Mouse (Mus musculus) heart, embryonic 13.5 days (tissue): ENCODE results near the gene Ubap1l. TPM values are rescaled to one million over a fixed set of nuclear protein-coding genes. Genes with fewer than 3 reads are reported as not detected.

Experiments used
- ATAC-seq: fragments of 200-750 bp; cut with Nextera tagmentation; 2 replicates; pipeline ENCODE4 v1.8.0; 2017; ENCODE audit warnings: moderate TSS enrichment; ENCODE audit not compliant: insufficient number of reproducible peaks, low FRiP score, low TSS enrichment; ENCODE audit errors: extremely low read depth
- H3K27ac ChIP-seq: fragments of 300-500 bp; sonication (generic); replicated peaks from 2 replicates; pipeline ENCODE4 v1.5.1; 2015; ENCODE audit warnings: moderate library complexity, mild to moderate bottlenecking, inconsistent platforms
- H3K27me3 ChIP-seq: fragments of 300-500 bp; sonication (generic); replicated peaks from 2 replicates; pipeline ENCODE4 v1.6.1; 2015; ENCODE audit warnings: mild to moderate bottlenecking, inconsistent platforms
- H3K36me3 ChIP-seq: fragments of 300-500 bp; sonication (generic); 2 replicates; pipeline ENCODE4 v1.6.1; 2015; ENCODE audit warnings: mild to moderate bottlenecking, inconsistent platforms
- H3K4me1 ChIP-seq: fragments of 300-500 bp; sonication (generic); 2 replicates; pipeline ENCODE4 v1.6.1; 2015; ENCODE audit warnings: inconsistent platforms
- H3K4me2 ChIP-seq: fragments of 300-500 bp; sonication (generic); 2 replicates; pipeline ENCODE4 v1.6.1; 2015; ENCODE audit warnings: inconsistent platforms, mild to moderate bottlenecking, moderate library complexity
- H3K4me3 ChIP-seq: fragments of 300-500 bp; sonication (generic); 2 replicates; pipeline ENCODE4 v1.5.1; 2015; ENCODE audit warnings: moderate library complexity, mild to moderate bottlenecking, inconsistent platforms
- H3K9ac ChIP-seq: fragments of 300-500 bp; sonication (generic); 2 replicates; pipeline ENCODE4 v1.6.1; 2015; ENCODE audit warnings: inconsistent platforms, mild to moderate bottlenecking, moderate library complexity
- H3K9me3 ChIP-seq: fragments of 300-500 bp; sonication (generic); 2 replicates; pipeline ENCODE4 v1.6.1; 2016; ENCODE audit warnings: inconsistent platforms
- WGBS: fragments of 180-500 bp; shearing (Covaris S2); methylation state at CpG from one replicate; pipeline ENCODE4 v1.1.7; 2015; ENCODE audit warnings: mixed read lengths; 5-methylcytosine and 5-hydroxymethylcytosine counted together
- polyA plus RNA-seq: library from polyadenylated mRNA; unstranded; fragments of >200 nt; fragmentation: Nextera tagmentation; extraction: Ambion mirVana; gene quantifications from 2 replicates; pipeline ENCODE4 v1.2.1, GENCODE M21; 2015

Ubap1l gene
- polyA plus RNA-seq, 1 experiment from 2014 or later, result not detected

DNA sequence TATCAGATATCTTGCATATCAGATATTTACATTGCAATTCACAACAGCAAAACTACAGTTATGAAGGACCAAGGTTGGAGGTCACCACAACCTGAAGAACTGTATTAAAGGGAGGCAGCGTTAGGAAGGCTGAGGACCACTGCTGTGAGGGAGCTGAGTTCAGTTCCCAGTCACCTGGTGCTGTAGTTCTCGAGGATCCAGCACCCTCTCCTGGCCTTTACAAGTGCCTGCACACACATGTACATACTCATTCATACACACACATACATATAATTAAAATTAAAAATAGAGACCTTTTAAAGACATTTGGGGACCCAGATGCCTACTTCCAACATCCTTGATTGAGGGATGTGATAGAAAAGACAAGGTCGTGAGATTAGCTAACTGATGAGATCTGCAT, 58.8 kb downstream of the Ubap1l start:
- WGBS, result 63% methylated on average over 3 of the region's 3 CpGs
- H3K36me3 ChIP-seq, result no peaks in the 10 kb centered on the region
- no peak for ATAC-seq
- no peak overlapping the region for H3K4me3 ChIP-seq
- no peaks in the 10 kb centered on the region for H3K4me1 ChIP-seq
- H3K9me3 ChIP-seq, result no peaks in the 10 kb centered on the region
- H3K27ac ChIP-seq, result no peak overlapping the region
- H3K27me3 ChIP-seq, result no peaks in the 10 kb centered on the region; the same call in 1 of the 2 replicates
- H3K9ac ChIP-seq, result no peak overlapping the region
- no peak overlapping the region for H3K4me2 ChIP-seq

- Histone ChIP-seq H3K27ac (no peak within 1 kb of the TSS), H3K27me3 (no peaks in the 10 kb centered on the region)
- WGBS, result 71% methylated on average over 11 of the region's 11 CpGs
Measured at GRCm38 (mm10) chr9:65422760-65423501, 62.1 kb downstream of the Ubap1l start, which contains the start of gene Slc51b. Slc51b (minus strand) TSS chr9:65422955.

DNA sequence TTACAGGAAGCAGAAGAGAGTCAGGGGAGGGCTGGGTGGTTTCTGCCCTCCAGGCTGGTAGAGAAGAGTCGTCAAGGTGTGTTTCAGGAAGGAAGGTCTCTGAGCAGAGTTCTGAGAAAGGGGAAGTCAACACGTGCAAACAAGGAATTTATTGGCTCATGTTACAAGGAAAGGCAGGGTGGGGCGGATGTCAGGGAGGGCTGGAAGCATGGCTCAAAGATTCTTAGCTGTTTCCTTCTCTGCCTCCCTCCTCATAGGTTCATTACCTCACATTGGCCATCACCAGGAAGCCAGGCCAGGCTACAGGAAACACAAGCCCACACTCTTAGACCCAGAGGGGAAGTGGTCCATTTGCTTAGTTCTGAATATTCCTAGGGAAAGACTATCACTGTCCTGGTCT, 63.6 kb downstream of the Ubap1l start:
- 27% methylated on average over 3 of the region's 3 CpGs for WGBS
- no peak for ATAC-seq
- no peak overlapping the region for H3K4me3 ChIP-seq
- no peak overlapping the region for H3K4me2 ChIP-seq
- no peak overlapping the region for H3K9ac ChIP-seq
- no peaks in the 10 kb centered on the region for H3K9me3 ChIP-seq
- no peak overlapping the region for H3K27ac ChIP-seq
- H3K4me1 ChIP-seq, result no peaks in the 10 kb centered on the region
- H3K36me3 ChIP-seq, result no peaks in the 10 kb centered on the region
- H3K27me3 ChIP-seq, result no peaks in the 10 kb centered on the region

More at GRCm38 (mm10) chr9:65422760-65423501, 62.1 kb downstream of the Ubap1l start, which contains the start of gene Slc51b:
- Histone ChIP-seq H3K9ac (no peak within 1 kb of the TSS), H3K36me3 (no peaks in the 10 kb centered on the region), H3K9me3 (no peaks in the 10 kb centered on the region), H3K4me1 (no peaks in the 10 kb centered on the region), H3K4me2 (no peak within 1 kb of the TSS), H3K4me3 (no peak within 1 kb of the TSS)
- ATAC-seq, result no peak

DNA sequence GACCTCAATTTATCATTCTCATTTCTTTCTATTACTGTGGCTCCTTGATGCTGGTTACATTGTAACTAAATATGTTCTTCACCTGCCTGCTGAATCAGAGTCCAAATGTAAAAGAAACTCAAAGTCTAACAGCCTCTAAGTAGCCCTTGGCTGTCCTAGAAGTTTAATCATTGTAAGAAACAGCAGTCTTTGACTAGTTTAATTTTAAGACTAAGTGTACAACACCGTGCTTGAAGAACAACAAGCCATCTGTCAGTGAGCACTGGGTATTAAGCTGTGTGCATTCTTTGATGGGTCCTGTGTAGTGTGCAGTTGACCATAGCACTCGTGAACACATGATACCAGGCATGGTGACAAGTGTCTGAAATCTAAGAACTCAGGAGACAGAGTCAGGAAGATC, 66.7 kb downstream of the Ubap1l start:
- WGBS, result 64% methylated on average over 2 of the region's 2 CpGs
- no peak for ATAC-seq
- no peak overlapping the region for H3K4me3 ChIP-seq

DNA sequence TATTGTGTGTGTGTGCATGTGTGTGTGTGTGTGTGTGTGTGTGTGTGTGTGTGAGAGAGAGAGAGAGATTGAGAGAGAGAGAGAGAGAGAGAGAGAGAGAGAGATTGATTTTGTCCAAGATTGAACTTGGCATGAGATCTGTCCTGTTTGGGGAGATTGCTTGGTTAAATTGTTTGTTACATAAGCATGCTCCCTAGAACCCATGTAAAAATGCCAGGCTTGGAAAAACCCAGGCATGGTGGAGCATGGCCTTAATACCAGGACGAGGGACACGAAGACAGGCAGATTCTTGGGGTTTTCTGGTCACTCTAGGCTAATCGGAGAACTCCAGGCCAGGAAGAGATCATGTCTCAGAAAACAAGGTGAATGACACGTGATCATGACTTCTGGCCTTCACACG, 67.2 kb downstream of the Ubap1l start:
- no peaks in the 10 kb centered on the region for H3K36me3 ChIP-seq
- no peak for ATAC-seq

More for the DNA sequence above, 66.7 kb downstream of the Ubap1l start:
- Histone ChIP-seq H3K27me3 (no peaks in the 10 kb centered on the region), H3K4me1 (no peaks in the 10 kb centered on the region), H3K27ac (no peak overlapping the region), H3K9me3 (no peaks in the 10 kb centered on the region), H3K4me2 (no peak overlapping the region), H3K9ac (no peak overlapping the region), H3K36me3 (no peaks in the 10 kb centered on the region)

More for the DNA sequence above, 67.2 kb downstream of the Ubap1l start:
- Histone ChIP-seq H3K4me3 (no peak overlapping the region), H3K27me3 (no peaks in the 10 kb centered on the region), H3K9me3 (no peaks in the 10 kb centered on the region), H3K27ac (no peak overlapping the region), H3K4me1 (no peaks in the 10 kb centered on the region), H3K9ac (no peak overlapping the region), H3K4me2 (no peak overlapping the region)
- 69% methylated on average over 5 of the region's 5 CpGs for WGBS

Other genes with a start within 250 kb of the Ubap1l start
- gene Igdcc3, start 219.9 kb upstream of the Ubap1l start, polyA plus RNA-seq, result 0.88 and 0.98 TPM in 2 replicates
- 4.5 and 5.1 TPM in 2 replicates for gene Parp16, start 165.7 kb upstream of the Ubap1l start, polyA plus RNA-seq
- gene Cilp, start 95.9 kb upstream of the Ubap1l start, polyA plus RNA-seq, result 0.04 TPM in 1 of 2 replicates, not detected in the other
- gene Clpx, start 66.8 kb upstream of the Ubap1l start, polyA plus RNA-seq, result 40.4 and 41.3 TPM in 2 replicates
- 5.3 and 5.9 TPM in 2 replicates for gene Pdcd7, start 14.9 kb upstream of the Ubap1l start, polyA plus RNA-seq
- 1.7 and 2.3 TPM in 2 replicates for gene Kbtbd13, start 30.6 kb downstream of the Ubap1l start, polyA plus RNA-seq
- gene Rasl12, start 37.5 kb downstream of the Ubap1l start, polyA plus RNA-seq, result 5.0 and 5.2 TPM in 2 replicates
- not detected in 2 replicates for gene Slc51b, start 61.9 kb downstream of the Ubap1l start, polyA plus RNA-seq
- 11.8 and 15.9 TPM in 2 replicates for gene Mtfmt, start 74.7 kb downstream of the Ubap1l start, polyA plus RNA-seq
- 55.4 and 62.2 TPM in 2 replicates for gene Spg21, start 99.9 kb downstream of the Ubap1l start, polyA plus RNA-seq
- not detected in 2 replicates for gene Ankdd1a, start 159.2 kb downstream of the Ubap1l start, polyA plus RNA-seq
- gene Plekho2, start 219.0 kb downstream of the Ubap1l start, polyA plus RNA-seq, result 10.7 and 11.9 TPM in 2 replicates
- 10.3 and 11.8 TPM in 2 replicates for gene Pif1, start 226.1 kb downstream of the Ubap1l start, polyA plus RNA-seq